Mouse (Mus musculus): Measurements from ENCODE around the gene Bmyc. TPM values are rescaled to one million over a fixed set of nuclear protein-coding genes. Genes with fewer than 3 reads are reported as not detected.

Bmyc gene
- polyA plus RNA-seq (2014; fragmentation: Nextera tagmentation; extraction: Ambion mirVana) = 36.7 and 44.1 TPM in 2 replicates

GRCm38 (mm10) chr2:25706643-25707481, at the start of gene Bmyc:
Bmyc (plus strand) TSS chr2:25706739.
- H3K27me3 ChIP-seq (ENCODE audit: control insufficient read depth, insufficient read depth, low read length) = no peaks in the 10 kb centered on the region
- peaks cover 0 to 3% of the 10 kb centered on the region in 2 experiments; a peak in 2 of 4 replicates for H3K4me1 ChIP-seq (ENCODE audit: control insufficient read depth in 2 of 2, insufficient read depth in 2 of 2, low read length in 2 of 2)
- peak within 1 kb of the TSS; percentile 18 to 65 for H3K27ac ChIP-seq (replicated peaks in 1 of 2; ENCODE audit: control insufficient read depth in 1 of 2, insufficient read depth in 1 of 2, low read depth in 2 of 2, low read length in 2 of 2)
- WGBS = under 1% methylated on average over 78 of the region's 78 CpGs
- peak; percentile 87 for ATAC-seq (ENCODE audit: insufficient number of reproducible peaks, insufficient read depth, low FRiP score, low read depth)
- H3K4me3 ChIP-seq (ENCODE audit: control insufficient read depth in 1 of 2, insufficient read depth in 1 of 2, low read depth in 1 of 2, low read length in 2 of 2) = peak within 1 kb of the TSS; percentile 71 to 81
- H3K36me3 ChIP-seq (ENCODE audit: control insufficient read depth, insufficient read depth, low read length) = no peaks in the 10 kb centered on the region
- H3K9me3 ChIP-seq (ENCODE audit: control insufficient read depth, low read length) = no peaks in the 10 kb centered on the region
- peak within 1 kb of the TSS; percentile 86 for H3K9ac ChIP-seq (ENCODE audit: low read length)
- H3K4me2 ChIP-seq (ENCODE audit: low read length) = peak within 1 kb of the TSS; percentile 99

GRCm38 (mm10) chr2:25657246-25657645, 49.3 kb upstream of the Bmyc start:
- no peaks in the 10 kb centered on the region for H3K36me3 ChIP-seq (ENCODE audit: control insufficient read depth, insufficient read depth, low read length)
- WGBS = 73% methylated on average over 4 of the region's 4 CpGs
- H3K27me3 ChIP-seq (ENCODE audit: control insufficient read depth, insufficient read depth, low read length) = 0 out of 2 replicates have a peak, but pooled peaks cover 4% of the 10 kb centered on the region
- no peaks in the 10 kb centered on the region for H3K9me3 ChIP-seq (ENCODE audit: control insufficient read depth, low read length)
- no peak overlapping the region for H3K9ac ChIP-seq (ENCODE audit: low read length)
- no peak overlapping the region for H3K27ac ChIP-seq (replicated peaks in 1 of 2; ENCODE audit: control insufficient read depth in 1 of 2, insufficient read depth in 1 of 2, low read depth in 2 of 2, low read length in 2 of 2)
- H3K4me1 ChIP-seq (ENCODE audit: control insufficient read depth in 2 of 2, insufficient read depth in 2 of 2, low read length in 2 of 2) = no peaks in the 10 kb centered on the region
- no peak overlapping the region for H3K4me2 ChIP-seq (ENCODE audit: low read length)
- H3K4me3 ChIP-seq (ENCODE audit: control insufficient read depth in 1 of 2, insufficient read depth in 1 of 2, low read depth in 1 of 2, low read length in 2 of 2) = no peak overlapping the region
- ATAC-seq (ENCODE audit: insufficient number of reproducible peaks, insufficient read depth, low FRiP score, low read depth) = no peak

DNA sequence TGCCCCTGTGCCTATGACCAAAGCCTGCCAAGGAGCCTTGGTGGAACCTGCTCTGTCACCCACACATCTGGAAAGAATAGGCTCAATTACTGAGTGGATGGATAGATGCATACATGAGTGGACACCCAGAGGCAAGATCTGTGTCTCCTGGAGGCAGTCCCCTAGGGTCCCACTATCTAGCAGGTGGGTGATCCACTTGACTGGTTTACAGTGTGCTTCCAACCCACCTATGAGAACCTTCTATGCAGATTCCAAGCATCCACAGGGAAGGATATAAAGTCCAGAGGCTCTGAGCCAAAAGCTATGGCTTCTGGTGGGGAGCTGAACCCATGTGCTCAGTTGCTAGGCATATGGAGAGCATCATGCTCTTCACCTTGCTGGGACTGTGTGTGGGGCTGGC, 48.9 kb upstream of the Bmyc start, which contains the start of gene Lcn5:
Gene Lcn5, plus strand, starts transcription at position 301 of the 400 bp plus-strand sequence.
- no peaks in the 10 kb centered on the region for H3K4me1 ChIP-seq (ENCODE audit: control insufficient read depth in 2 of 2, insufficient read depth in 2 of 2, low read length in 2 of 2)
- 0 out of 2 replicates have a peak, but pooled peaks cover 4% of the 10 kb centered on the region for H3K27me3 ChIP-seq (ENCODE audit: control insufficient read depth, insufficient read depth, low read length)
- no peak within 1 kb of the TSS for H3K4me2 ChIP-seq (ENCODE audit: low read length)
- H3K4me3 ChIP-seq (ENCODE audit: control insufficient read depth in 1 of 2, insufficient read depth in 1 of 2, low read depth in 1 of 2, low read length in 2 of 2) = no peak within 1 kb of the TSS
- no peak within 1 kb of the TSS for H3K27ac ChIP-seq (replicated peaks in 1 of 2; ENCODE audit: control insufficient read depth in 1 of 2, insufficient read depth in 1 of 2, low read depth in 2 of 2, low read length in 2 of 2)
- no peaks in the 10 kb centered on the region for H3K36me3 ChIP-seq (ENCODE audit: control insufficient read depth, insufficient read depth, low read length)
- ATAC-seq (ENCODE audit: insufficient number of reproducible peaks, insufficient read depth, low FRiP score, low read depth) = no peak
- no peaks in the 10 kb centered on the region for H3K9me3 ChIP-seq (ENCODE audit: control insufficient read depth, low read length)
- H3K9ac ChIP-seq (ENCODE audit: low read length) = no peak within 1 kb of the TSS

GRCm38 (mm10) chr2:25660279-25660678, 46.3 kb upstream of the Bmyc start:
- Histone ChIP-seq H3K27ac (replicated peaks in 1 of 2; ENCODE audit: control insufficient read depth in 1 of 2, insufficient read depth in 1 of 2, low read depth in 2 of 2, low read length in 2 of 2) (no peak overlapping the region), H3K4me3 (ENCODE audit: control insufficient read depth in 1 of 2, insufficient read depth in 1 of 2, low read depth in 1 of 2, low read length in 2 of 2) (no peak overlapping the region), H3K4me2 (ENCODE audit: low read length) (no peak overlapping the region), H3K9me3 (ENCODE audit: control insufficient read depth, low read length) (no peaks in the 10 kb centered on the region), H3K27me3 (ENCODE audit: control insufficient read depth, insufficient read depth, low read length) (no peaks in the 10 kb centered on the region), H3K36me3 (ENCODE audit: control insufficient read depth, insufficient read depth, low read length) (no peaks in the 10 kb centered on the region), H3K9ac (ENCODE audit: low read length) (no peak overlapping the region), H3K4me1 (ENCODE audit: control insufficient read depth in 2 of 2, insufficient read depth in 2 of 2, low read length in 2 of 2) (no peaks in the 10 kb centered on the region)
- no peak for ATAC-seq (ENCODE audit: insufficient number of reproducible peaks, insufficient read depth, low FRiP score, low read depth)
- WGBS = 84% methylated on average over 8 of the region's 8 CpGs

DNA sequence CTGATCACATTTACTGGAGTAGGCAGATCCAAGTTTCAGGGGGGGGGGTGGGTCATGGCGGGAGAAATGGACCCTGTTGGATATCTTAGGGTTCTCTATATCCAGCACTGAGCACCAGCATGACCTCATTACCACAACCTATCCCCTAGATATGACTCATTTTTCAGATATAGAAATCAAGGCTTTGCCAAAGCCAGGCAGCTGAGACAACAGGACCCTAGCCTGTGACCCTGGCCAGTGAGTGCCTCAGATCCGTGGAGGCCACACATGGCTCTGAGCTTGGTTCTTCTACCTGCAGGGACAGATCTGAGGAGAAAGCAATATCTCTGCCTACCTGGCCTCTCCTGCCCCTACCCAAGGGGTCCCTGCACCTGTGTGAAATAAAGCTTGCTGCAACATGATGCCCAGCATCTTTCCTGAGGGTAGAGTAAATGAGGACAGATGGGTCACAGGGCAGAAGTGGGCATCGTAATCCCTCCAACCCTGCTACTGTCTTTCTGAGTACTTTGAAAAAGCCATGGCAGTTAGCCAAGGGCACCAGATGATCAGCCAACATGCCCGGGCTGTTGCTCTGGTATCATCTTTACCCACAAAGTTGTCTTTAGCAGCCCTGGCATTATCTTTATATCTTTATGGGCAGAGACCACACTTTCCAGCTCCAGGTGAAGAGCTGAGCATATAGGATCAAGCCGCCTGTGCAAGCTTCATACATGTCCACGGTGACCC, 45.1 kb upstream of the Bmyc start:
- Histone ChIP-seq H3K9ac (ENCODE audit: low read length) (no peak overlapping the region), H3K27ac (replicated peaks in 1 of 2; ENCODE audit: control insufficient read depth in 1 of 2, insufficient read depth in 1 of 2, low read depth in 2 of 2, low read length in 2 of 2) (no peak overlapping the region), H3K9me3 (ENCODE audit: control insufficient read depth, low read length) (no peaks in the 10 kb centered on the region), H3K4me1 (ENCODE audit: control insufficient read depth in 2 of 2, insufficient read depth in 2 of 2, low read length in 2 of 2) (no peaks in the 10 kb centered on the region), H3K4me3 (ENCODE audit: control insufficient read depth in 1 of 2, insufficient read depth in 1 of 2, low read depth in 1 of 2, low read length in 2 of 2) (no peak overlapping the region), H3K4me2 (ENCODE audit: low read length) (no peak overlapping the region), H3K36me3 (ENCODE audit: control insufficient read depth, insufficient read depth, low read length) (no peaks in the 10 kb centered on the region), H3K27me3 (ENCODE audit: control insufficient read depth, insufficient read depth, low read length) (no peaks in the 10 kb centered on the region)
- WGBS = 76% methylated on average over 6 of the region's 6 CpGs
- ATAC-seq (ENCODE audit: insufficient number of reproducible peaks, insufficient read depth, low FRiP score, low read depth) = no peak

DNA sequence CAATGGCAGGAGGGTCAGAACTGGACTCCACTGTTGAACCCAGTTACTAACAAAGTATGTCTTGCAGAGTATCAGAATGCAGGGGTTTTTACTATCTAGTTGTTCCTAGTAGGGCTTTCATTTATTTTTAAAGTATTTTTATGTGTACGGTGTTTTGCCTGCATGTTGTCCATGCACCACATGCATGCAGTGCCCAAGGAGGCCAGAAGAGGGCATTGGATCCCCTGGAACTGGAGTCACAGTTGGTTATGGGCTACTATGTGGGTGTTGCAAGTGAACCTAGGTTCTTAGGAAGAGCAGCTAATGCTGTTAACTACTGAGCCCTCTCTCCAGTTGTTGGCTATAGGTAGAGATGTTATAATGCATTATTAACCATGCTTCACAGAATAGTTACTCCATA, 43.0 kb upstream of the Bmyc start:
- no peaks in the 10 kb centered on the region for H3K36me3 ChIP-seq (ENCODE audit: control insufficient read depth, insufficient read depth, low read length)
- 69% methylated on average over 1 of the region's 1 CpGs for WGBS
- H3K4me3 ChIP-seq (ENCODE audit: control insufficient read depth in 1 of 2, insufficient read depth in 1 of 2, low read depth in 1 of 2, low read length in 2 of 2) = no peak overlapping the region
- no peak overlapping the region for H3K9ac ChIP-seq (ENCODE audit: low read length)
- H3K27me3 ChIP-seq (ENCODE audit: control insufficient read depth, insufficient read depth, low read length) = no peaks in the 10 kb centered on the region
- ATAC-seq (ENCODE audit: insufficient number of reproducible peaks, insufficient read depth, low FRiP score, low read depth) = no peak
- H3K4me2 ChIP-seq (ENCODE audit: low read length) = no peak overlapping the region
- H3K9me3 ChIP-seq (ENCODE audit: control insufficient read depth, low read length) = no peaks in the 10 kb centered on the region
- no peak overlapping the region for H3K27ac ChIP-seq (replicated peaks in 1 of 2; ENCODE audit: control insufficient read depth in 1 of 2, insufficient read depth in 1 of 2, low read depth in 2 of 2, low read length in 2 of 2)
- no peaks in the 10 kb centered on the region for H3K4me1 ChIP-seq (ENCODE audit: control insufficient read depth in 2 of 2, insufficient read depth in 2 of 2, low read length in 2 of 2)

GRCm38 (mm10) chr2:25664125-25664524, 42.4 kb upstream of the Bmyc start:
- Histone ChIP-seq H3K27ac (replicated peaks in 1 of 2; ENCODE audit: control insufficient read depth in 1 of 2, insufficient read depth in 1 of 2, low read depth in 2 of 2, low read length in 2 of 2) (no peak overlapping the region), H3K4me1 (ENCODE audit: control insufficient read depth in 2 of 2, insufficient read depth in 2 of 2, low read length in 2 of 2) (no peaks in the 10 kb centered on the region), H3K27me3 (ENCODE audit: control insufficient read depth, insufficient read depth, low read length) (no peaks in the 10 kb centered on the region), H3K9me3 (ENCODE audit: control insufficient read depth, low read length) (no peaks in the 10 kb centered on the region), H3K36me3 (ENCODE audit: control insufficient read depth, insufficient read depth, low read length) (no peaks in the 10 kb centered on the region), H3K4me2 (ENCODE audit: low read length) (no peak overlapping the region), H3K9ac (ENCODE audit: low read length) (no peak overlapping the region), H3K4me3 (ENCODE audit: control insufficient read depth in 1 of 2, insufficient read depth in 1 of 2, low read depth in 1 of 2, low read length in 2 of 2) (no peak overlapping the region)
- no peak for ATAC-seq (ENCODE audit: insufficient number of reproducible peaks, insufficient read depth, low FRiP score, low read depth)
- WGBS = 84% methylated on average over 5 of the region's 5 CpGs
